Mouse (Mus musculus): Measurements from ENCODE around the gene Rprd2.
"Not testable (repeated sequence)": the region's sequence is repeated elsewhere in the genome, so short reads cannot be mapped to it uniquely, and the experiment has no call there.

GRCm38 (mm10) chr3:95858278-95858677 is 39.6 kb upstream of the Rprd2 start:
- TF ChIP-seq GATA1, TAL1 (IDR thresholded peaks at IDR 0.05; ENCODE audit: low read length): not testable (repeated sequence)

Data from erythroblast, embryonic 14.5 days (primary cell).